ENCODE assay signal across 11 mouse cellular contexts in the genomic region with DNA sequence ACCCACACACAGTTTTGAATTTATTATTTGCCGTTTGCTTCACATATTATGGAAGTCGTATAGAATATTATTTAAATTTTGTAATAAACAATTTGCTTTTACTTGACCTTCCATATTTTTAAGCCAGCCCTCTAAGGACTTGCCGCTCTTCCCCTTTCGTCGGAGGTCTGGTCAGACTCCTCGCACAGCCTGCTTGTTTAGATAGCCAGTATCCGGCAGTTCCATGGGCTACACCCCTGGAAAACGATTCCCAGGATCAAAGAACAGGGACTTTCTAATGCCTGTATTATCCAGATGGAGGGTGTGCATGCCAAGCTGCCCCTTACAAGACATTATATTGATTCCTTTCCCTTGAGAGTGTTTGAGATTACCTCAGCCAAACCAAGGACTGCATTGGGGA.
DNase-seq lines count a peak whose midpoint lies in the region; ATAC-seq lines count a peak whose summit lies in the region.
"Had no signal": no experiment of that assay in that cellular context is flagged by ENCODE, and none has a peak within 500 bp of the region (broad histone marks: within the 10 kb centered on the region; RNA-seq: fewer than 3 reads in every experiment).

No protein-coding gene starts in this region.

- peaks cover 26% of the 10 kb centered on the region for H3K4me1 ChIP-seq in heart, embryonic 11.5 days (ENCODE audit: control insufficient read depth, insufficient read depth, low read length)
- peaks cover 17% of the 10 kb centered on the region for H3K4me1 ChIP-seq in lung, embryonic 16.5 days (replicated peaks; ENCODE audit: control insufficient read depth, insufficient read depth, low read length)
- H3K4me1 ChIP-seq in limb, embryonic 11.5 days (ENCODE audit: control insufficient read depth, insufficient read depth, low read length), result peaks cover 16% of the 10 kb centered on the region
- H3K4me1 ChIP-seq in stomach, embryonic 15.5 days, result peaks cover 12% of the 10 kb centered on the region

- H3K9ac ChIP-seq in heart, embryonic 11.5 days (ENCODE audit: low read depth, low read length), result peak overlapping the region; percentile 17; the same call in 1 of the 2 replicates
- no peak overlapping the region for H3K9ac ChIP-seq in lung, embryonic 16.5 days (ENCODE audit: low read length)
- H3K9ac ChIP-seq in limb, embryonic 11.5 days (ENCODE audit: low read length), result no peak overlapping the region
- no peak overlapping the region for H3K9ac ChIP-seq in stomach, embryonic 15.5 days
- H3K9ac ChIP-seq: liver, embryonic 14.5 days had no signal

- H3K36me3 ChIP-seq in heart, embryonic 11.5 days (ENCODE audit: control insufficient read depth, insufficient read depth, low read length), result no peaks in the 10 kb centered on the region
- H3K36me3 ChIP-seq in lung, embryonic 16.5 days (ENCODE audit: control insufficient read depth, insufficient read depth, low read length), result no peaks in the 10 kb centered on the region
- H3K36me3 ChIP-seq in limb, embryonic 11.5 days (ENCODE audit: control insufficient read depth, insufficient read depth, low read length), result no peaks in the 10 kb centered on the region
- H3K36me3 ChIP-seq in stomach, embryonic 15.5 days, result no peaks in the 10 kb centered on the region

- peak overlapping the region; percentile 85 for H3K27ac ChIP-seq in heart, embryonic 11.5 days (ENCODE audit: low read depth, low read length)
- H3K27ac ChIP-seq in lung, embryonic 16.5 days (ENCODE audit: low read length), result peak overlapping the region; percentile 54
- 0 out of 2 replicates have a peak overlapping the region, but pooled peaks have one; percentile 26 for H3K27ac ChIP-seq in limb, embryonic 11.5 days (replicated peaks; ENCODE audit: low read depth, low read length)
- H3K27ac ChIP-seq in stomach, embryonic 15.5 days, result peak overlapping the region; percentile 40; the same call in 1 of the 2 replicates
- H3K27ac ChIP-seq: liver, embryonic 14.5 days had no signal

- H3K9me3 ChIP-seq in heart, embryonic 11.5 days (replicated peaks; ENCODE audit: control insufficient read depth, low read length), result no peaks in the 10 kb centered on the region
- H3K9me3 ChIP-seq in lung, embryonic 16.5 days (ENCODE audit: control insufficient read depth, low read length), result no peaks in the 10 kb centered on the region
- H3K9me3 ChIP-seq in limb, embryonic 11.5 days (ENCODE audit: control insufficient read depth, low read length), result no peaks in the 10 kb centered on the region
- H3K9me3 ChIP-seq in stomach, embryonic 15.5 days, result no peaks in the 10 kb centered on the region

- peak; percentile 58 for ATAC-seq in heart, embryonic 11.5 days (replicated peaks; ENCODE audit: insufficient number of reproducible peaks, low FRiP score, low TSS enrichment)
- ATAC-seq in lung, embryonic 16.5 days (ENCODE audit: low read depth), result peak; percentile 39; the same call in 1 of the 2 replicates
- no peak for ATAC-seq in limb, embryonic 11.5 days (ENCODE audit: insufficient number of reproducible peaks, low FRiP score, low TSS enrichment, low read depth)
- ATAC-seq in stomach, embryonic 15.5 days (ENCODE audit: insufficient read depth, low FRiP score, low read depth), result no peak

- peak overlapping the region; percentile 43 for H3K4me2 ChIP-seq in heart, embryonic 11.5 days
- H3K4me2 ChIP-seq in lung, embryonic 16.5 days (ENCODE audit: low read depth, low read length), result no peak overlapping the region
- H3K4me2 ChIP-seq in limb, embryonic 11.5 days (ENCODE audit: low read depth, severe bottlenecking), result no peak overlapping the region
- H3K4me2 ChIP-seq in stomach, embryonic 15.5 days, result no peak overlapping the region

- intact Hi-C loops in heart, postnatal 25 days (cut with DNase I), result no loop called here

- H3K27me3 ChIP-seq in heart, embryonic 11.5 days (ENCODE audit: control insufficient read depth, insufficient read depth, low read length), result no peaks in the 10 kb centered on the region
- H3K27me3 ChIP-seq in lung, embryonic 16.5 days (ENCODE audit: control insufficient read depth, insufficient read depth, low read depth, low read length), result no peaks in the 10 kb centered on the region
- H3K27me3 ChIP-seq in limb, embryonic 11.5 days (ENCODE audit: control insufficient read depth, insufficient read depth, low read length), result no peaks in the 10 kb centered on the region
- no peaks in the 10 kb centered on the region for H3K27me3 ChIP-seq in stomach, embryonic 15.5 days (replicated peaks)

- H3K4me3 ChIP-seq in heart, embryonic 11.5 days (ENCODE audit: low read depth, low read length), result no peak overlapping the region
- H3K4me3 ChIP-seq in lung, embryonic 16.5 days (ENCODE audit: low read length), result no peak overlapping the region
- no peak overlapping the region for H3K4me3 ChIP-seq in limb, embryonic 11.5 days (ENCODE audit: low read depth, low read length)
- H3K4me3 ChIP-seq in stomach, embryonic 15.5 days (replicated peaks), result no peak overlapping the region
- H3K4me3 ChIP-seq: erythroblast, embryonic 14.5 days had no signal

- WGBS in heart, embryonic 11.5 days (ENCODE audit: insufficient replicate concordance), result 25% methylated on average over 8 of the region's 8 CpGs
- WGBS in lung, embryonic 16.5 days, result 20% methylated on average over 8 of the region's 8 CpGs
- 67% methylated on average over 8 of the region's 8 CpGs for WGBS in limb, embryonic 11.5 days
- WGBS in stomach, embryonic 15.5 days, result 26% methylated on average over 8 of the region's 8 CpGs

- DNase-seq in heart, postnatal 25 days (ENCODE audit: low spot score), result no peak
- no peak for DNase-seq in lung, postnatal 14 days
- DNase-seq in limb, embryonic 11.5 days (ENCODE audit: low spot score), result no peak
- DNase-seq in urinary bladder, postnatal 25 days (ENCODE audit: low spot score), result no peak
- no peak for DNase-seq in cerebellum, postnatal 4 days (ENCODE audit: low spot score in 2 of 2)
- DNase-seq: kidney, adult 18-20 months had no signal

Comparison
In these comparisons a context has a peak if more than half of its experiments do, and no peak if none do; other contexts are left out.
1. ATAC-seq: peak in heart, embryonic 11.5 days (single experiment) and lung, embryonic 16.5 days (single experiment); none in limb, embryonic 11.5 days (single experiment) and stomach, embryonic 15.5 days (single experiment).
2. H3K27ac ChIP-seq: peak in every context shown above with its lines; median percentile 85 in heart, embryonic 11.5 days; 54 in lung, embryonic 16.5 days; 40 in stomach, embryonic 15.5 days; 26 in limb, embryonic 11.5 days.